Mouse (Mus musculus) cerebellum, adult 9-10 months (tissue): ENCODE data around the gene Sfi1.
"Not testable (repeated sequence)": the region's sequence is repeated elsewhere in the genome, so short reads cannot be mapped to it uniquely, and the experiment has no call there.

Experiments
- DNase-seq: peaks from one replicate; pipeline ENCODE4 v3.0.0; 2022

The Sfi1 gene

GRCm38 (mm10) chr11:3101072-3101874, 92.0 kb downstream of the Sfi1 start:
- no peak for DNase-seq

GRCm38 (mm10) chr11:3100066-3100645, 93.1 kb downstream of the Sfi1 start:
- not testable (repeated sequence) for DNase-seq
